Mouse (Mus musculus) liver, postnatal 0 days (tissue): ENCODE results near the gene Prickle4.

ENCODE experiments used
- CTCF ChIP-seq: sonication (generic); IDR thresholded peaks from 2 replicates; pipeline ENCODE4 v1.5.1; 2016; ENCODE audit warnings: antibody characterized with exemption, low read depth
- EP300 ChIP-seq: IDR thresholded peaks from 2 replicates; pipeline ENCODE4 v1.6.1; 2016; ENCODE audit warnings: antibody characterized with exemption, low read depth, mild to moderate bottlenecking

DNA sequence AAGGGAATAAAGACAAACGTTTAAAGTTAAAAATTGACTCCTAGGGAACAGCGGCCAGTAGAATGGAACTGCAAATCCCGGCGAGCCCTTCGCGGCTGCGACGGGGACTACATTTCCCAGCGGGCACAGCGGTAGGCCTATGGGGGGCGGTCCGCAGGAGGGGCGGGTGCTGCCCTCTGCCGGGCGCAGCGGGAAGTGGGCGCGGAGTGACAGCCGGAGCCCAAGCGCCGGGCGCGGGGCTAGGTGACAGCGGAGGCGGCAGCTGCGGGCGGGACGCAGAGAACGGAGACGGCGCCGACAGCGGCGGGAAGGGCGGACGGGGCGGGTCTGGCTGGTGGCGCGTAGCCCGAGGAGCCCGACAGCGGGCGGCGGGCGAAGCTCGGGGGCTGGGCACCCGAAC is 42.3 kb upstream of the Prickle4 start, which contains the start of gene Tfeb:
- peak; percentile 98 for TF ChIP-seq CTCF
- no peak for TF ChIP-seq EP300
